Mouse (Mus musculus) small intestine, adult 2 months (tissue): ENCODE results near the gene Marcksl1.

Source experiments
- CTCF ChIP-seq: fragments of 200-500 bp; IDR thresholded peaks from 2 replicates; pipeline ENCODE4 v1.5.1; 2012; ENCODE audit warnings: low read depth, mild to moderate bottlenecking, control low read depth, inconsistent platforms, low read length, moderate library complexity, mixed read lengths; ENCODE audit not compliant: insufficient replicate concordance, insufficient read length; ENCODE audit errors: extremely low read depth
- POLR2A ChIP-seq: fragments of 200-500 bp; IDR thresholded peaks from 2 replicates; pipeline ENCODE4 v1.6.1; 2012; ENCODE audit warnings: low read depth, mild to moderate bottlenecking, control low read depth, inconsistent platforms, low read length, moderate library complexity

- no peak; the same call in 1 of the 2 replicates for TF ChIP-seq POLR2A
- no peak for TF ChIP-seq CTCF
Observed at GRCm38 (mm10) chr4:129500607-129501566, 12.5 kb upstream of the Marcksl1 start.
